Mouse (Mus musculus) intestine, embryonic 14.5 days (tissue): Measurements from ENCODE around the gene Celf2. TPM values are rescaled to one million over a fixed set of nuclear protein-coding genes. Genes with fewer than 3 reads are reported as not detected.

ENCODE experiments used
- ATAC-seq: fragments of 200-750 bp; cut with Nextera tagmentation; replicated peaks from 2 replicates; pipeline ENCODE4 v1.8.0; 2017; ENCODE audit warnings: low read depth, moderate number of reproducible peaks, moderate TSS enrichment, moderate library complexity; ENCODE audit not compliant: low FRiP score, low TSS enrichment
- DNase-seq: peaks from one replicate; pipeline ENCODE4 v3.0.0-alpha.2; 2018; ENCODE audit warnings: low spot score
- H3K27ac ChIP-seq: fragments of 300-500 bp; sonication (generic); 2 replicates; pipeline ENCODE4 v1.5.1; 2014; ENCODE audit warnings: low read depth, mild to moderate bottlenecking, control low read depth
- H3K27me3 ChIP-seq: fragments of 300-500 bp; sonication (generic); replicated peaks from 2 replicates; pipeline ENCODE4 v1.6.1; 2014; ENCODE audit warnings: low read length, control low read depth; ENCODE audit not compliant: control insufficient read depth, insufficient read depth
- H3K36me3 ChIP-seq: fragments of 300-500 bp; sonication (generic); 2 replicates; pipeline ENCODE4 v1.6.1; 2014; ENCODE audit warnings: low read length, control low read depth; ENCODE audit not compliant: control insufficient read depth, insufficient read depth
- H3K4me1 ChIP-seq: fragments of 300-500 bp; sonication (generic); replicated peaks from 2 replicates; pipeline ENCODE4 v1.6.1; 2014; ENCODE audit warnings: low read length, control low read depth, mixed read lengths; ENCODE audit not compliant: control insufficient read depth, insufficient read depth
- H3K4me2 ChIP-seq: fragments of 300-500 bp; sonication (generic); 2 replicates; pipeline ENCODE4 v1.6.1; 2014; ENCODE audit warnings: low read length
- H3K4me3 ChIP-seq: fragments of 300-500 bp; sonication (generic); 2 replicates; pipeline ENCODE4 v1.5.1; 2014; ENCODE audit warnings: low read depth, low read length, control low read depth, mixed read lengths
- H3K9ac ChIP-seq: fragments of 300-500 bp; sonication (generic); 2 replicates; pipeline ENCODE4 v1.6.1; 2014; ENCODE audit warnings: mild to moderate bottlenecking, low read length
- H3K9me3 ChIP-seq: fragments of 300-500 bp; sonication (generic); 2 replicates; pipeline ENCODE4 v1.6.1; 2016; ENCODE audit warnings: low read length, control low read depth; ENCODE audit not compliant: control insufficient read depth
- WGBS: fragments of 180-500 bp; shearing (Covaris S2); extraction: QIAGEN DNeasy Blood & Tissue Kit; methylation state at CpG from one replicate; pipeline ENCODE4 v1.1.7; 2014; 5-methylcytosine and 5-hydroxymethylcytosine counted together
- polyA plus RNA-seq: library from polyadenylated mRNA; unstranded; fragments of >200 nt; fragmentation: Nextera tagmentation; extraction: Ambion mirVana; gene quantifications from 2 replicates; pipeline ENCODE4 v1.2.1, GENCODE M21; 2014

Celf2 gene
- polyA plus RNA-seq, 1 experiment from 2014 or later: 53.5 TPM

- no peak overlapping the region for H3K4me3 ChIP-seq
- H3K36me3 ChIP-seq: no peaks in the 10 kb centered on the region
- no peak overlapping the region for H3K9ac ChIP-seq
- 90% methylated on average over 1 of the region's 1 CpGs for WGBS
- ATAC-seq: no peak
- H3K27me3 ChIP-seq: no peaks in the 10 kb centered on the region
- no peak for DNase-seq
- H3K27ac ChIP-seq: no peak overlapping the region
- H3K4me1 ChIP-seq: no peaks in the 10 kb centered on the region
- no peak overlapping the region for H3K4me2 ChIP-seq
- H3K9me3 ChIP-seq: no peaks in the 10 kb centered on the region
These were observed 890.9 kb downstream of the Celf2 start for GRCm38 (mm10) chr2:6618450-6618849.

GRCm38 (mm10) chr2:6604347-6604746 lies 905.0 kb downstream of the Celf2 start:
- WGBS: 91% methylated on average over 2 of the region's 2 CpGs
- Histone ChIP-seq H3K4me1 (no peaks in the 10 kb centered on the region), H3K27me3 (no peaks in the 10 kb centered on the region), H3K27ac (no peak overlapping the region), H3K36me3 (0 out of 2 replicates have a peak, but pooled peaks cover 4% of the 10 kb centered on the region), H3K4me2 (no peak overlapping the region), H3K9ac (no peak overlapping the region), H3K4me3 (no peak overlapping the region), H3K9me3 (no peaks in the 10 kb centered on the region)
- ATAC-seq: no peak
- no peak for DNase-seq

GRCm38 (mm10) chr2:6603880-6604279 lies 905.5 kb downstream of the Celf2 start:
- H3K27me3 ChIP-seq: no peaks in the 10 kb centered on the region
- no peaks in the 10 kb centered on the region for H3K9me3 ChIP-seq
- WGBS: 74% methylated on average over 6 of the region's 6 CpGs
- no peak overlapping the region for H3K27ac ChIP-seq
- H3K4me2 ChIP-seq: no peak overlapping the region
- H3K4me1 ChIP-seq: no peaks in the 10 kb centered on the region
- no peak overlapping the region for H3K9ac ChIP-seq
- ATAC-seq: no peak
- H3K36me3 ChIP-seq: 0 out of 2 replicates have a peak, but pooled peaks cover 4% of the 10 kb centered on the region
- H3K4me3 ChIP-seq: no peak overlapping the region
- no peak for DNase-seq

- no peak overlapping the region for H3K4me3 ChIP-seq
- H3K9me3 ChIP-seq: no peaks in the 10 kb centered on the region
- no peaks in the 10 kb centered on the region for H3K27me3 ChIP-seq
- H3K4me2 ChIP-seq: no peak overlapping the region
- 94% methylated on average over 4 of the region's 4 CpGs for WGBS
- H3K36me3 ChIP-seq: 0 out of 2 replicates have a peak, but pooled peaks cover 4% of the 10 kb centered on the region
- no peak overlapping the region for H3K9ac ChIP-seq
- ATAC-seq: no peak
- no peak for DNase-seq
- H3K4me1 ChIP-seq: no peaks in the 10 kb centered on the region
- no peak overlapping the region for H3K27ac ChIP-seq
These were observed 907.2 kb downstream of the Celf2 start for GRCm38 (mm10) chr2:6602163-6602562.

- ATAC-seq: no peak
These were observed 910.5 kb downstream of the Celf2 start for GRCm38 (mm10) chr2:6598879-6599167.

GRCm38 (mm10) chr2:6598124-6598878 lies 911.1 kb downstream of the Celf2 start:
- Histone ChIP-seq H3K4me2 (no peak overlapping the region), H3K27ac (no peak overlapping the region), H3K4me3 (no peak overlapping the region), H3K9me3 (no peaks in the 10 kb centered on the region), H3K9ac (no peak overlapping the region), H3K4me1 (no peaks in the 10 kb centered on the region), H3K36me3 (0 out of 2 replicates have a peak, but pooled peaks cover 4% of the 10 kb centered on the region), H3K27me3 (no peaks in the 10 kb centered on the region)
- ATAC-seq (no peak), DNase-seq (no peak)
- WGBS: 77% methylated on average over 8 of the region's 8 CpGs

More at GRCm38 (mm10) chr2:6598879-6599167, 910.5 kb downstream of the Celf2 start:
- no peak overlapping the region for H3K4me3 ChIP-seq
- DNase-seq: no peak
- H3K27ac ChIP-seq: no peak overlapping the region
- no peak overlapping the region for H3K9ac ChIP-seq
- H3K36me3 ChIP-seq: 0 out of 2 replicates have a peak, but pooled peaks cover 4% of the 10 kb centered on the region
- no peaks in the 10 kb centered on the region for H3K9me3 ChIP-seq
- H3K27me3 ChIP-seq: no peaks in the 10 kb centered on the region
- WGBS: 85% methylated on average over 1 of the region's 1 CpGs
- no peaks in the 10 kb centered on the region for H3K4me1 ChIP-seq
- H3K4me2 ChIP-seq: no peak overlapping the region

- ATAC-seq: no peak
- no peak overlapping the region for H3K4me2 ChIP-seq
- no peak for DNase-seq
- no peak overlapping the region for H3K4me3 ChIP-seq
- WGBS: 44% methylated on average over 1 of the region's 1 CpGs
- H3K27me3 ChIP-seq: no peaks in the 10 kb centered on the region
- peaks cover 5% of the 10 kb centered on the region; the same call in 1 of the 2 replicates for H3K36me3 ChIP-seq
- H3K27ac ChIP-seq: no peak overlapping the region
- no peak overlapping the region for H3K9ac ChIP-seq
- no peaks in the 10 kb centered on the region for H3K9me3 ChIP-seq
- no peaks in the 10 kb centered on the region for H3K4me1 ChIP-seq
These were observed 914.6 kb downstream of the Celf2 start for GRCm38 (mm10) chr2:6594736-6595135.

- ATAC-seq (no peak), DNase-seq (no peak)
- Histone ChIP-seq H3K27ac (no peak overlapping the region), H3K4me2 (no peak overlapping the region), H3K27me3 (no peaks in the 10 kb centered on the region), H3K4me1 (no peaks in the 10 kb centered on the region), H3K36me3 (peaks cover 3% of the 10 kb centered on the region; the same call in 1 of the 2 replicates), H3K4me3 (no peak overlapping the region), H3K9me3 (no peaks in the 10 kb centered on the region), H3K9ac (no peak overlapping the region)
- 76% methylated on average over 3 of the region's 3 CpGs for WGBS
These were observed 915.2 kb downstream of the Celf2 start for GRCm38 (mm10) chr2:6594160-6594559.

- peaks cover 3% of the 10 kb centered on the region; the same call in 1 of the 2 replicates for H3K36me3 ChIP-seq
- H3K9me3 ChIP-seq: no peaks in the 10 kb centered on the region
- H3K27ac ChIP-seq: no peak overlapping the region
- H3K4me2 ChIP-seq: no peak overlapping the region
- ATAC-seq (no peak), DNase-seq (no peak)
- no peak overlapping the region for H3K4me3 ChIP-seq
- H3K27me3 ChIP-seq: no peaks in the 10 kb centered on the region
- WGBS: 68% methylated on average over 14 of the region's 14 CpGs
- no peaks in the 10 kb centered on the region for H3K4me1 ChIP-seq
- H3K9ac ChIP-seq: no peak overlapping the region
These were observed 915.6 kb downstream of the Celf2 start for GRCm38 (mm10) chr2:6593739-6594138.
